Mouse (Mus musculus) cortical plate, adult 2 months (tissue): ENCODE results near the gene Eps8l2. TPM values are rescaled to one million over a fixed set of nuclear protein-coding genes. Genes with fewer than 3 reads are reported as not detected.

Experiments used
- H3K27ac ChIP-seq: fragments of 200-500 bp; 2 replicates; pipeline ENCODE4 v1.5.1; 2012; ENCODE audit warnings: low read length, control low read depth, inconsistent platforms; ENCODE audit not compliant: insufficient read depth
- H3K4me1 ChIP-seq: fragments of 200-500 bp; 2 replicates; pipeline ENCODE4 v1.6.1; 2011; ENCODE audit warnings: low read length; ENCODE audit not compliant: control insufficient read depth, insufficient read depth
- H3K4me3 ChIP-seq: fragments of 200-500 bp; 2 replicates; pipeline ENCODE4 v1.5.1; 2011; ENCODE audit warnings: mild to moderate bottlenecking, low read length, control low read depth; ENCODE audit not compliant: insufficient read depth
- CTCF ChIP-seq: fragments of 200-500 bp; IDR thresholded peaks from 2 replicates; pipeline ENCODE4 v1.5.1; 2011; ENCODE audit warnings: mild to moderate bottlenecking, control low read depth, low read length; ENCODE audit not compliant: insufficient read depth; ENCODE audit errors: extremely low read depth
- POLR2A ChIP-seq: fragments of 200-500 bp; IDR thresholded peaks from 2 replicates; pipeline ENCODE4 v1.6.1; 2011; ENCODE audit warnings: mild to moderate bottlenecking, low read length, control low read depth; ENCODE audit not compliant: insufficient read depth; ENCODE audit errors: extremely low read depth
- polyA plus RNA-seq: library from polyadenylated mRNA; depleted of rRNA; stranded (reverse); fragments of >200 nt; gene quantifications from 2 replicates; pipeline ENCODE4 v1.2.3, GENCODE M21; 2012; rRNA removed

The Eps8l2 gene
- polyA plus RNA-seq: 6.7 and 6.8 TPM in 2 replicates

GRCm38 (mm10) chr7:141338576-141339131 is at the start of gene Eps8l2:
Gene Eps8l2, plus strand, starts transcription at chr7:141338880.
- H3K4me3 ChIP-seq: no peak within 1 kb of the TSS
- H3K27ac ChIP-seq: no peak within 1 kb of the TSS
- no peak for TF ChIP-seq CTCF
- TF ChIP-seq POLR2A: no peak
- peaks cover 4% of the 10 kb centered on the region; the same call in 1 of the 2 replicates for H3K4me1 ChIP-seq

DNA sequence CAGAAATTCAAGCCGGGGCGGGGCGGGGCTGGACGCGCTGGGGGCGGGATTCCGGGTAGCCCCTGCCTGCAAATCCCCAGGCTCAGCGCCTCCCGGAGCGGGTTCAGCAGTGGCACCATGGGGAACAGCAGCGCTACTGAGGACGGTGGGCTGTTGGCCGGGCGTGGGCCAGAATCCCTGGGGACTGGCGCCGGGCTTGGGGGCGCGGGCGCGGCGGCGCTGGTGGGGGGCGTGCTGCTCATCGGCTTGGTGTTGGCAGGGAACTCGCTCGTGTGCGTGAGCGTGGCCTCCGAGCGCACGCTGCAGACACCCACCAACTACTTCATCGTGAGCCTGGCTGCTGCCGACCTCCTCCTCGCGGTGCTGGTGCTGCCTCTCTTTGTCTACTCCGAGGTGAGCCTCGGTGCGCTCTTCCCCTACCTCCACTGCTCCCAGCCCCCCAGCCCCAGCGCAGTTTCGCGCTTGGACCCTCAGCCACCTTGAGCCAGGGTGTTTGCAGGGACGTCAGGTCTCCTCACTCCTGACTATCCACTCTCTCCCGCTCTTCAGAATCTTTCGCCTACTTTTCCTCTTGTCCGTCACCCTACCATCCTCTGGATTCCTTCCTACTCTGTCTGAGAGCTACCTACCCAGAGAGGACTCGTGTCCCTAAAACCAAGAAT is 46.6 kb upstream of the Eps8l2 start, which contains the start of gene Drd4:
TSS of gene Drd4 (plus strand) at position 86 of the 662 bp plus-strand sequence.
- peaks cover 2% of the 10 kb centered on the region for H3K4me1 ChIP-seq
- H3K27ac ChIP-seq: no peak within 1 kb of the TSS
- H3K4me3 ChIP-seq: peak within 1 kb of the TSS; percentile 11
- TF ChIP-seq CTCF (no peak), POLR2A (no peak)

- H3K27ac ChIP-seq: no peak overlapping the region
- peak overlapping the region; percentile 11; the same call in 1 of the 2 replicates for H3K4me3 ChIP-seq
- H3K4me1 ChIP-seq: peaks cover 2% of the 10 kb centered on the region
- TF ChIP-seq CTCF: no peak
These were observed 45.9 kb upstream of the Eps8l2 start for GRCm38 (mm10) chr7:141292583-141293388.

- TF ChIP-seq CTCF (no peak), POLR2A (no peak)
- no peak overlapping the region for H3K27ac ChIP-seq
- peaks cover 2% of the 10 kb centered on the region for H3K4me1 ChIP-seq
- no peak overlapping the region for H3K4me3 ChIP-seq
These were observed 44.7 kb upstream of the Eps8l2 start for GRCm38 (mm10) chr7:141293852-141294471.

DNA sequence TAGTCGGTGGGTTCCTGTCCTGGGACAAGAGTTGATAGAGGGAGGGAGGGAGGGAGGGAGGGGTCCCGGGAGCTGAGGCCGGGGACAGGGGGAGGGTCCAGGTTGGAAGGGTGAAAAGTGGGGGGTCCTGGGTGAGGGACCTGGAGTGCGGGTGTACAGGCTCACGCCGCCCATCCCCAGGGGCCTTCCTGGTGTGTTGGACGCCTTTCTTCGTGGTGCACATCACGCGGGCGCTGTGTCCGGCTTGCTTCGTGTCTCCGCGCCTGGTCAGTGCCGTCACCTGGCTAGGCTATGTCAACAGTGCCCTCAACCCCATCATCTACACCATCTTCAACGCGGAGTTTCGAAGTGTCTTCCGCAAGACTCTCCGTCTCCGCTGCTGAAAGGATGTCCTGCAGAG is 44.2 kb upstream of the Eps8l2 start:
- peaks cover 2% of the 10 kb centered on the region for H3K4me1 ChIP-seq
- TF ChIP-seq POLR2A (no peak), CTCF (no peak)
- H3K4me3 ChIP-seq: no peak overlapping the region
- no peak overlapping the region for H3K27ac ChIP-seq

DNA sequence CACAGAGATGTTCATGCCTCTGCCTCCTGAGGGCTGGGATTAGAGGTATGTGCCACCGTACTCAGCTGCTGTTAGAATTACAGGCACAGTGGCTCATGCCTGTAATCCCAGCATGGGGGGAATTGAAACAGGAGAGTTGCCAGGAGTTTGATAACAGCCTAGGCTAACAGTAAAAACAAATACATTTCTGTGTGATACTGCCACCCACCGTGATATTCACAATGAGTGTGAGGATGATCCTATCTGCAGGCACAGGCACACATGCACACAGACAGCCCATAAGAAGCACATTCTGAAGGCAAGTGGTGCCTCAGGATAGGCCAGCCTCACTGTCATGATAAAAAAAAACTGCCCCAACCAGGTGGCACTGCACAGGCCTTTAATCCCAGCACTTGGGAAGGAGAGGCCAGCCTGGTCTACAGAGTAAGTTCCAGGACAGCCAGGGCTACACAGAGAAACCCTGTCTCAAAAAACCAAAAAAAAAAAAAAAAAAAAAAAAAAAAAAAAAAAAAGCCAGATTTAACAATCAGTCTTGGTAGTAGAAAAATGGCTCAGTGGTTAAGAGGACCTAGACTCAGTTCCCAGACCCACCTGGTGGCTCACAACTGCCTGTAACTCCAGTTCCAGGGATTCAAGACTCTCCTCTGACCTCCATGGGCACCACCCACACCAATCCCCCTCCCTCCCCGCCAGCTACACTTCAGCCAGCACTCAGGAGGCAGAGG is 40.6 kb upstream of the Eps8l2 start:
- Histone ChIP-seq H3K4me3 (no peak overlapping the region), H3K4me1 (no peaks in the 10 kb centered on the region; the same call in 1 of the 2 replicates), H3K27ac (no peak overlapping the region)
- TF ChIP-seq CTCF (no peak), POLR2A (no peak)

- no peak for TF ChIP-seq CTCF
- TF ChIP-seq POLR2A: no peak
- no peak overlapping the region for H3K4me3 ChIP-seq
- no peaks in the 10 kb centered on the region for H3K4me1 ChIP-seq
- no peak overlapping the region for H3K27ac ChIP-seq
These were observed 39.5 kb upstream of the Eps8l2 start for GRCm38 (mm10) chr7:141299175-141299574.

DNA sequence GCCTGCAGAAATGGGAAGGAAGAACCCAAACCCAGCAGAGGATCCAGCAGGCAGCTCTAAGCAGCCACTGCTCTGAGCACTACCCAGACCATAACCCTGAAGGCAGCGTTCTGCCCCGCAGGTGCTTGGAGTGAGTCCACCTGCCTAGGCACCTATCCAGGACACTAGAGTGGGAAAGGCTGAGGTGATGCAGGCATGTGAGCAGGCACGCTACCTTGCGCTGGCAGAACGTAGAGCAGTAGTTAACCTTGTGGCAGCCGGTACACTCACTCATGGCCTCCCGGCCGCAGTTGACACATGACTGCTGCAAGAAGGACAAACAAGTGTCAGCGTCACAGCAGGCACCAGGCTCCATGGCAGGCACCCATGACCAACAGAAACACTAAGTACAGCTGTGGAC is 37.3 kb upstream of the Eps8l2 start:
- Histone ChIP-seq H3K4me3 (no peak overlapping the region), H3K4me1 (no peaks in the 10 kb centered on the region), H3K27ac (no peak overlapping the region)
- TF ChIP-seq POLR2A: no peak
- no peak for TF ChIP-seq CTCF

- Histone ChIP-seq H3K4me1 (no peaks in the 10 kb centered on the region), H3K27ac (no peak overlapping the region), H3K4me3 (no peak overlapping the region)
- TF ChIP-seq POLR2A (no peak), CTCF (no peak)
These were observed 35.9 kb upstream of the Eps8l2 start for GRCm38 (mm10) chr7:141302702-141303268.
